Mouse (Mus musculus): Measurements from ENCODE around the gene Rprd1b. TPM values are rescaled to one million over a fixed set of nuclear protein-coding genes. Genes with fewer than 3 reads are reported as not detected.

The Rprd1b gene
- 11.4 TPM for polyA plus RNA-seq (2012; fragmentation: generic; extraction: Trizol)
- long read RNA-seq, experiment 1, full-length matches to known transcripts, result 8 of 18 reads
- long read RNA-seq, experiment 1, partial matches to known transcripts, result 2 of 18 reads
- long read RNA-seq, experiment 1, other reads (novel, unspliced or antisense), result 8 of 18 reads
- long read RNA-seq, experiment 2, full-length matches to known transcripts, result 124 of 160 reads
- long read RNA-seq, experiment 2, partial matches to known transcripts, result 3 of 160 reads
- long read RNA-seq, experiment 2, other reads (novel, unspliced or antisense), result 33 of 160 reads

GRCm38 (mm10) chr2:158028354-158028863 lies at the start of gene Rprd1b, which contains the start of gene Tti1:
Gene Rprd1b, plus strand, starts transcription at chr2:158028497.
Gene Tti1, minus strand, starts transcription at chr2:158028433.
- peaks cover 95% of the 10 kb centered on the region for H3K79me2 ChIP-seq (ENCODE audit: control insufficient read depth, insufficient read depth)
- H3K79me3 ChIP-seq (ENCODE audit: low read depth), result peaks cover 65% of the 10 kb centered on the region
- peak within 1 kb of the TSS; percentile 74 for H3ac ChIP-seq (ENCODE audit: control insufficient read depth, insufficient read length, low read depth)
- TF ChIP-seq FOSL1 (IDR thresholded peaks at IDR 0.05; ENCODE audit: insufficient read depth, low read length, poor library complexity, severe bottlenecking) (no peak), MYOD1 (IDR thresholded peaks at IDR 0.05; ENCODE audit: control insufficient read depth, insufficient read length, low read depth) (no peak), MAX (IDR thresholded peaks at IDR 0.05) (peak; percentile 62)
- peak within 1 kb of the TSS; percentile 95 for H3K4me3 ChIP-seq (ENCODE audit: insufficient read depth, poor library complexity, severe bottlenecking)
- no peaks in the 10 kb centered on the region for H3K27me3 ChIP-seq (ENCODE audit: control insufficient read depth, insufficient read depth, insufficient read length)
- H3K36me3 ChIP-seq (ENCODE audit: control insufficient read depth, insufficient read depth), result peaks cover 11% of the 10 kb centered on the region

DNA sequence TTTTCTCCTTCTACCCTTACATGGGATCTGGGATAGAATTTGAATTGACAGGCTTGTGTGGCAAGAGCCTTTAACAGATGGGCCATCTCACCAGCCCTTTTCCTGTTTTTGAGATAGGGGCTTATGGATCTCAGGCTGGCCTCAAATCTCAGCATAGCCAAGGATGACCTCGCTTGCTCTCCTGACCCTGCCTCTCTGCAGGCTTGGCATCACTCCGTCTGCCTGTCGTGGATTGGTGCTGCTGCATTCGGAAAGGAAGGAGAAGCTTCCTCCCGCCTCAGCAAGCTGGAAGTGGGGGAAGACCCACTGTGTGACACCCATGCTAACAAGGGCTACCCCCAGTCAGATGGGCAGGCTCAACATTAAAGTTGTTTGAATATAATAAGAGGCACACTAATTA lies 49.1 kb upstream of the Rprd1b start:
- peaks cover under 1% of the 10 kb centered on the region for H3K36me3 ChIP-seq (ENCODE audit: control insufficient read depth, insufficient read depth)
- peaks cover 19% of the 10 kb centered on the region for H3K27me3 ChIP-seq (ENCODE audit: control insufficient read depth, insufficient read depth, insufficient read length)
- no peak overlapping the region for H3K4me3 ChIP-seq (ENCODE audit: insufficient read depth, poor library complexity, severe bottlenecking)
- H3K79me3 ChIP-seq (ENCODE audit: low read depth), result no peaks in the 10 kb centered on the region
- H3ac ChIP-seq (ENCODE audit: control insufficient read depth, insufficient read length, low read depth), result no peak overlapping the region
- TF ChIP-seq USF1 (IDR thresholded peaks at IDR 0.05; ENCODE audit: low read depth), result no peak
- TF ChIP-seq FOSL1 (IDR thresholded peaks at IDR 0.05; ENCODE audit: insufficient read depth, low read length, poor library complexity, severe bottlenecking), result no peak
- TF ChIP-seq MYOD1 (IDR thresholded peaks at IDR 0.05; ENCODE audit: control insufficient read depth, insufficient read length, low read depth), result no peak
- TF ChIP-seq CEBPB (IDR thresholded peaks at IDR 0.05; ENCODE audit: low read depth), result no peak
- no peak for TF ChIP-seq MYOG (IDR thresholded peaks at IDR 0.05; ENCODE audit: control insufficient read depth, extremely low read depth, insufficient read length)
- TF ChIP-seq MAX (IDR thresholded peaks at IDR 0.05), result no peak
- TF ChIP-seq CTCF (IDR thresholded peaks at IDR 0.05; ENCODE audit: control insufficient read depth, insufficient read depth, insufficient read length), result no peak
- H3K79me2 ChIP-seq (ENCODE audit: control insufficient read depth, insufficient read depth), result no peaks in the 10 kb centered on the region

GRCm38 (mm10) chr2:157982727-157983126 lies 45.6 kb upstream of the Rprd1b start:
- TF ChIP-seq MYOG (IDR thresholded peaks at IDR 0.05; ENCODE audit: control insufficient read depth, extremely low read depth, insufficient read length) (no peak), USF1 (IDR thresholded peaks at IDR 0.05; ENCODE audit: low read depth) (no peak), MAX (IDR thresholded peaks at IDR 0.05) (no peak), CTCF (IDR thresholded peaks at IDR 0.05; ENCODE audit: control insufficient read depth, insufficient read depth, insufficient read length) (no peak), FOSL1 (IDR thresholded peaks at IDR 0.05; ENCODE audit: insufficient read depth, low read length, poor library complexity, severe bottlenecking) (no peak), CEBPB (IDR thresholded peaks at IDR 0.05; ENCODE audit: low read depth) (no peak), MYOD1 (IDR thresholded peaks at IDR 0.05; ENCODE audit: control insufficient read depth, insufficient read length, low read depth) (no peak)
- Histone ChIP-seq H3ac (ENCODE audit: control insufficient read depth, insufficient read length, low read depth) (no peak overlapping the region), H3K79me3 (ENCODE audit: low read depth) (no peaks in the 10 kb centered on the region), H3K27me3 (ENCODE audit: control insufficient read depth, insufficient read depth, insufficient read length) (no peaks in the 10 kb centered on the region), H3K4me3 (ENCODE audit: insufficient read depth, poor library complexity, severe bottlenecking) (no peak overlapping the region), H3K36me3 (ENCODE audit: control insufficient read depth, insufficient read depth) (peaks cover 4% of the 10 kb centered on the region), H3K79me2 (ENCODE audit: control insufficient read depth, insufficient read depth) (no peaks in the 10 kb centered on the region)

- TF ChIP-seq USF1 (IDR thresholded peaks at IDR 0.05; ENCODE audit: low read depth), result no peak
- TF ChIP-seq FOSL1 (IDR thresholded peaks at IDR 0.05; ENCODE audit: insufficient read depth, low read length, poor library complexity, severe bottlenecking), result no peak
- Histone ChIP-seq H3K79me2 (ENCODE audit: control insufficient read depth, insufficient read depth) (no peaks in the 10 kb centered on the region), H3ac (ENCODE audit: control insufficient read depth, insufficient read length, low read depth) (no peak overlapping the region), H3K27me3 (ENCODE audit: control insufficient read depth, insufficient read depth, insufficient read length) (no peaks in the 10 kb centered on the region), H3K4me3 (ENCODE audit: insufficient read depth, poor library complexity, severe bottlenecking) (no peak overlapping the region), H3K79me3 (ENCODE audit: low read depth) (no peaks in the 10 kb centered on the region), H3K36me3 (ENCODE audit: control insufficient read depth, insufficient read depth) (peaks cover 4% of the 10 kb centered on the region)
These were observed 45.0 kb upstream of the Rprd1b start for GRCm38 (mm10) chr2:157983276-157983675.

DNA sequence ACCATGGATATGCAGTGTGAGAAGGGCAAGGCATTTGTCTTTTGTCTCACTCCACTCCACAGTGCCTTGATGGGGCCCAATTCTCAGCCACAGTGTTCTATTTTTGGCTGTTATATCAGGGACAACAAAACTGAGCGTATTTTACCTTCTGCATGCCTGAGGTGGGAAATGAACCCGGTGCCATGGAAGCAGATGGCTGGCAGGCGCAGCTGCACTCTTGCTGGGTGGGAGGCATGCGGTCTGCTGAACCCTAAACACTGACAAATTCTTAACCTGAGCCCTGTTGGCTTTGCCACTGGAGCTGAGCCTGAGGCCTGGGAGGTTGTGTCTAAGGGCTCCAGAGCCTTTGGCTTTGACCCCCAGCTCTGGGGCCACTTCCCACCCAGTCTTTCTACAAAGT lies 42.7 kb upstream of the Rprd1b start:
- Histone ChIP-seq H3K36me3 (ENCODE audit: control insufficient read depth, insufficient read depth) (peaks cover 10% of the 10 kb centered on the region), H3K4me3 (ENCODE audit: insufficient read depth, poor library complexity, severe bottlenecking) (no peak overlapping the region)
- TF ChIP-seq CTCF (IDR thresholded peaks at IDR 0.05; ENCODE audit: control insufficient read depth, insufficient read depth, insufficient read length), result no peak
- no peak for TF ChIP-seq MYOD1 (IDR thresholded peaks at IDR 0.05; ENCODE audit: control insufficient read depth, insufficient read length, low read depth)
- TF ChIP-seq FOSL1 (IDR thresholded peaks at IDR 0.05; ENCODE audit: insufficient read depth, low read length, poor library complexity, severe bottlenecking), result no peak
- no peak for TF ChIP-seq MAX (IDR thresholded peaks at IDR 0.05)
- TF ChIP-seq MYOG (IDR thresholded peaks at IDR 0.05; ENCODE audit: control insufficient read depth, extremely low read depth, insufficient read length), result no peak
- no peak for TF ChIP-seq CEBPB (IDR thresholded peaks at IDR 0.05; ENCODE audit: low read depth)
- TF ChIP-seq USF1 (IDR thresholded peaks at IDR 0.05; ENCODE audit: low read depth), result no peak

GRCm38 (mm10) chr2:157986235-157986634 lies 42.1 kb upstream of the Rprd1b start:
- Histone ChIP-seq H3ac (ENCODE audit: control insufficient read depth, insufficient read length, low read depth) (no peak overlapping the region), H3K36me3 (ENCODE audit: control insufficient read depth, insufficient read depth) (peaks cover 13% of the 10 kb centered on the region)
- TF ChIP-seq MYOG (IDR thresholded peaks at IDR 0.05; ENCODE audit: control insufficient read depth, extremely low read depth, insufficient read length) (no peak), MAX (IDR thresholded peaks at IDR 0.05) (no peak), CTCF (IDR thresholded peaks at IDR 0.05; ENCODE audit: control insufficient read depth, insufficient read depth, insufficient read length) (no peak), MYOD1 (IDR thresholded peaks at IDR 0.05; ENCODE audit: control insufficient read depth, insufficient read length, low read depth) (no peak)

More for the DNA sequence above, 42.7 kb upstream of the Rprd1b start:
- Histone ChIP-seq H3K79me3 (ENCODE audit: low read depth) (no peaks in the 10 kb centered on the region), H3K27me3 (ENCODE audit: control insufficient read depth, insufficient read depth, insufficient read length) (no peaks in the 10 kb centered on the region), H3ac (ENCODE audit: control insufficient read depth, insufficient read length, low read depth) (no peak overlapping the region), H3K79me2 (ENCODE audit: control insufficient read depth, insufficient read depth) (no peaks in the 10 kb centered on the region)

More at GRCm38 (mm10) chr2:157986235-157986634, 42.1 kb upstream of the Rprd1b start:
- no peaks in the 10 kb centered on the region for H3K79me2 ChIP-seq (ENCODE audit: control insufficient read depth, insufficient read depth)
- no peak overlapping the region for H3K4me3 ChIP-seq (ENCODE audit: insufficient read depth, poor library complexity, severe bottlenecking)
- H3K79me3 ChIP-seq (ENCODE audit: low read depth), result no peaks in the 10 kb centered on the region
- no peaks in the 10 kb centered on the region for H3K27me3 ChIP-seq (ENCODE audit: control insufficient read depth, insufficient read depth, insufficient read length)

Measured in C2C12 (cell line).